Mouse (Mus musculus) left cerebral cortex, adult 8-10 months (tissue): ENCODE measurements at regions not wholly inside any gene's neighbourhood (a gene's known extent, or its start where the extent isn't known, plus 50 kb on each side); places are given as distances from the start of the nearest gene placed in this dataset.
"Not testable (repeated sequence)": the region's sequence is repeated elsewhere in the genome, so short reads cannot be mapped to it uniquely, and the experiment has no call there.

Experiments
- DNase-seq, 2 experiments: peaks; one replicate each; pipeline ENCODE4 v3.0.0; 2022; ENCODE audit warnings: low spot score in 2 of 2

DNA sequence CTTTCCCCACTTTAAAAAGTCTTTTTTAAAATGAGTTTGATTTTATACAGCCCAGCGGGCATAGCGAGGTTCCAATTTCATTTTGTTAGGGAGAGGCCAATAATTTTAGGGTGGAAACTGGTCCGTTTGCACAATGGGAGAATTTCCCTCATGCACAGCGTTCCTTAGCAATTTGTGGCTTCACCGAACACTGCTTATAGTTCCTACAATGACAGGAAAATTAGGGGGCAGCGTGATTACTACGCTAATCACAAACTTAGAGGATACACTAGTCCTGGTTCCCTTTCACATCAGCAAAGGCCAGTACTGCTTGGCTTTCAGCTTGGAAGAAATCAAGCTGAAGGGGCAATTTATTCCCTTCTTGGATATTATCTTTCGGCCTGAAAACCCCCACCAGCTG, 745.1 kb upstream of the Gm19410 start:
- DNase-seq: no peak

DNA sequence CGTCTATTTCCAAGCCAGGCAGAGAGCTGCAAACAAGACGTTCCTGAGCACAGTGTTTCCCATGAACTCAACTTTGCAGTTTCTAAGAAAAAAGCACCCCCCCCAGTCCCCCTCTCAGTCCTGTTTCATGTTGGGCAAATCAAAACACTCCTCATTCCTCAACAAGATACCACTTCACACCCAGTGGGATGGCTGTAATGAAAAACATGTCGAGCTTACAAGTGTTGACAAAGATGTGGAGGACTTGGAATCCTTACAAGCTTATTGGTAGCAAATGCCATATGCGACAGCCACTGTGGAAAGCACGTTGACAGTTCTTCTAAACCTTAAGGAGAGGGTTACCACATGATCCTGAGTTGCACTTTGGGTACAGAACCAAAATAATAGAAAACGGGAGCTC, 742.9 kb upstream of the Gm19410 start:
- DNase-seq: no peak

DNA sequence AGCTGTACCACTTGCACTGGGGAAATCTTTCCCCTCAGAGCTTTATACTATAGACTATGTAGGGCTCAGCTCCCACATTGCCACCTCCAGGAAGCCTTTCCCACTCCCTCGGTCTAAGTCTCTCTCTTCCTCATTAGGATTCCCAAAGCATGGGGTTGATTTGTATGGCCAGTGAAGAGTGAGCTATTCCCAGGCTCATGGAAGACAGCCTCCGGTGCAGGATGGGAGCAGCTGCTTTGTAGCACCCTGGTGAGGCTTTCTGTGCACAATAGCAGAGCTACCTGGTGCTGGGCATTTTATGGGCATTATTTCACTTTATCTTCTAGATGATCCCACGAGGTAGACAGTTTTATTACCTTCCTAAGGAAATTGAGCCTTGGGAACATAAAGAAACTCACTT, 717.8 kb upstream of the Gm19410 start:
- no peak for DNase-seq

DNA sequence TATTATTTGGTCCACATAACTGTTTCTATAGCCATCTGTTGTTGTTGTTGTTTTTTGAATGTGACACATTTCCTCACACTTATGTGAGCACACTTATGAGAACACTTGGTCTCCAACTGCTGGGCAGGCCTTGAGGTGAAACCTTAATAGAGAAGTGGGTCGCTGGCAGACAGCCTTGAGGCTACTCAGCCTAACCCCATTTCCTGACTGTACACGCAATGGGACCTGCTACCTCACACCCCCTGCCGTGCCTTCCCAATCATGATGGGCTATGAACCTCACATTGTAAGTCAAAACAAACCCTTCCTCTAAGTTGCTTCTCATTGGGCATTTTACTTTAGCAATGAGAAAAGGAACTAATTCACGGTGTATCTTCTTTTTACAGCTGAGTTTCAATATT, 712.1 kb upstream of the Gm19410 start:
- no peak for DNase-seq

DNA sequence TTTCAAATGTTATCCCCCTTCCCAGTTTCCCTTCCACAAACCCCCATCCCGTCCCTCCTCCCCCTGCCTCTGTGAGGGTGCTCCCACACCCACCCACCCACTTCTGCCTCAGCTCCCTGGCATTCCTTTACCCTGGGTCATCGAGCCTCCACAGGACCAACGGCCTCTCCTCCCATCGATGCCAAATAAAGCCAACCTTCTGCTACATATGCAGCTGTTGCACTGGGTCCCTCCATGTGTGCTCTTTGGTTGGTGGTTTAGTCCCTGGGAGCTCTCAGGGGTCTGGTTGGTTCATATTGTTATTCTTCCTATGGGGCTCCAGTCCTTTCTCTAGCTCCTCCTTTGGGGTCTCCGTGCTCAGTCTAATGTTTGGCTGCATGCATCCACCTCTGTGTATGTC, 704.5 kb upstream of the Gm19410 start:
- DNase-seq: no peak

DNA sequence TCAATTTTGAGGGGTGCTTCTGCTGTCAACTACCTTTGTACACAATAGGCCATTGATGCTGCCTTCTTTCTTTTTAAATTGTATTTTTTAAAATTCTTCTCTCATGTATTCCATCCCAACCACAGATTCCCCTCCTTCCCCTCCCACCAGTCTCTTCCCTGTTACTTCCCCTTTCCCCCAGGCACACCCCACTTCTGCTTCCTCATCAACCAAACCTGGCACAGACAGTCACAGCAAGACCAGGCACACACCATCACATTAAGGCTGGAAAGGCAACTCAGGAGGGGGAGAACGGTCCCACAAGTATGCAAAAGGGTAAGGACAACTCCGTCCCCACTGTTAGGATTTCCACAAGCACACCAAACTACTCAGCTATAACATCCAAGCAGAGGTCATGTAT, 697.4 kb upstream of the Gm19410 start:
- no peak for DNase-seq

DNA sequence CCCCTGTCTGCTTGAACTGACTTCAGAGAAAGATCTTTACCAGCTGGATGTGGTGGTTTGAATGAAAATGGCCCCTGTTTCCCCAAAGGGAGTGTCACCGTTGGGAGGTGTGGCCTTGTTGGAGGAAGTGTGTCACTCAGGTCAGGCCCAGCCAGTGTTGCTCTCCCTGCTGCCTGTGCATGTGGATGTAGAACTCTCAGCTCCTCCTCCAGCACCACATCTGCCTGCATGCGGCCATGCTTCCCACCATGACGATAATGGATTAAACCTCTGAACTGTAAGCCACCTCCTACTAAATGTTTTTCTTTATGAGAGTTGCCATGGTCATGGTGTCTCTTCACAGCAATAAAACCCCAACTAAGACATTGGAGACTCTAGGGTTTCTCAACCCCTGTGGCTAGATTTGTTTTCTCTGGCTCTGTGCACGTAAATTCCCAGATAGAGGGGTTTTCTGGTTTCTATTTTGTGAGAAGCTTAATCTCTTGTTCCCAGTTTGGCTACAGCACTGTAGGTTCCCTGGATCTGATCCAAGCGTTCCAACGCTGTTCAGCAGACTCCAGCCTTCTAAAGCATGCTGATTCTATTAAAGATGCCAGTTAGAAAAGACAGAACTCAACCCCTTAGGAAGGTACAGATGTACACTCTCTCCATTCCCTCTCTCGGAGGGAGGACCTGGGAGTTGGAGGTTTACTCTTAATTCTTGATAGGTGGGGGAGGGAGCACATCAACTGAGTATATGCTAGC, 695.2 kb upstream of the Gm19410 start:
- no peak for DNase-seq

DNA sequence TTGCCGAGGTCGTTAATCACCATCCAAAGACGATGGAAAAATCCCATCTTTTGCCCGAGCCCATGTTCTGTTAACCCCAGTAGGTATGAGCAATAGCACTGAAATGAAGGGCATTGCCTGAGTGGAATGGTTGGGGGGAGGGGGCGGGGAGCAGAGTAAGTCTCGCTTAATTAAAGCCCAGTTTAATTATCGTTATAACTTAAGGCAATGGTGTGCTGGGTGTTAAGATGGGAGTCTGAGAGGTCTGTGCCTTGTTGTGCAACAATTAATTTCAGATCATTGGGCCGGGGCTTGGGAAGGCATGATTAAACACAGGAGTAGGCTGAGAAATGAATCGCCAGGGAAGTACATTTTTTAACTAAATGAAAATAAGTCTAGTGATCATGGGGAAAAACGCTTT, 689.6 kb upstream of the Gm19410 start:
- DNase-seq: no peak

DNA sequence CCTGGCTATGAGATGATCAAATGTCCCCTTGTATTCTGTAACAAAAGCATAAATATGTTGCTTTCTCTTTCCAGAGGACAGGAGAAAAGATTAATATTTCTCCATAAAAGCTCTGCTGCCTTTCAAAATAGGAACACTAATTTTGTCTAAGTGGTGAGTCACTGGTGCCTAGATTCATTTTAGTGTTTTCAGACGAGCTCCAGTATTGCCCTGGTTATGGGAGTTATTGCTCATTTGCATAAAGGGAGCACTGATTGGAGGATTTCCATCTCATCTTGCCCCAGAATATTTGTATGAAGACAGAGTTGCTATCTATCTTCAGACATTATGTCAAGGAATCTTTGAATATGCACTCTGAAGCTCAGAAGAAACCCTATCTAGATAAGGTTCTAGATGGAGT, 682.4 kb upstream of the Gm19410 start:
- no peak for DNase-seq

DNA sequence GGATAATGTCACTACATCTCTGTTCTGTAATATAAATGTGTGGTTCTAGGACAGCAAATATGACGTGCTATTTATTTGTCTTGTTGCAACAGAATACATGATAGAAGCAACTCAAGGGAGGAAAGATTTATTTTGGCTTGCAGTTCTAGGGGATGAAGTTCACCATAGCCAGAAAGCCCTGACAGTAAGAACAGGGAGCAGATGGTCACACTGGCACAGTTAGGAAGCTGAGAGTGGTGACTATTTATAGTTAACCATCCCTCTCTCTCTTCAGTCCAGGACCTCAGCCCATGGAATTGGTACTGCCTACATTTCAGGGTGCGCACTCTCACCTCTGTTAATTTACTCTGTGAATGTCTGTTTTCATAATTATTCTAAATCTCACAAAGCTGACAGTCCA, 678.5 kb upstream of the Gm19410 start:
- no peak for DNase-seq

DNA sequence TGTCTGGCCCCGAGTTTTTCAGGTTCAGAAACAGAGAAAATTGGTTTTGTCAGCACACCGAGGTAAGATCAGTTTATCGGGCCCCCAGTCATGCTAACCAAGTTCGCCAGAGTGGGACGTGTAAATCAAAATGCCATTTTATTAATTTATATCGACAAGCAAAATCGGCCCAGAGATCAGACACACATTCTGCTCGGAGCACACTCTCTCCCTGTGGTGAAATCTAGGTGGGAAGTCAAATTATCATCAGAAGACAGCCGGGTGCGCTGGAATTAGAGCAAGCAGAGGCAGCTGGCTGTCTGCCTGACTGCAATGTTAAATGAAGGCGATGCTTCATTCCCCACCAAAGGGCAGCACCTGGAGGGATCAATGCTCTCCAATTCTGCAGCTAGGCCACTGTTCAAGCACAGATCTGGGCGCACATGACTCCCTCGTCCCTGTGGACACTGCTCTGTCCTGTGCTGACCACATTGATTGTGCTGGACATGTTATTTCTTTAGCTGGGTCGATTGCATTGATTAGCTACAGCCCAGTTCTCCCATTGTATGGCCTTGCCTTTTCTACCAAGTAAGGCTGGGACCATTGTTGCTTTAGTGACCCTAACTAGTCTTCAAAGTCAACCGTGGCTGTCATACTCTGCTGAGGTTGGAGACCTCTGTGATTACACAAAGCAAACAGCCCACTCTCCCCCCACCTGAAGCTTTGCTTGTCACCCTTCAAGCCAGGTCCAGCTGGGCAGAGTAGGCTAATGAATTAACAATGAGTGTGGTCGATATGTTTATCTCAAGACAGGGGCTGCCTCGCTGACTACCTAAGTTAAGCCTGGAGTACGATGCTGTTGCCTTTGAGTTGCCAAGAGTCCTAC, 677.0 kb upstream of the Gm19410 start:
- no peak for DNase-seq

DNA sequence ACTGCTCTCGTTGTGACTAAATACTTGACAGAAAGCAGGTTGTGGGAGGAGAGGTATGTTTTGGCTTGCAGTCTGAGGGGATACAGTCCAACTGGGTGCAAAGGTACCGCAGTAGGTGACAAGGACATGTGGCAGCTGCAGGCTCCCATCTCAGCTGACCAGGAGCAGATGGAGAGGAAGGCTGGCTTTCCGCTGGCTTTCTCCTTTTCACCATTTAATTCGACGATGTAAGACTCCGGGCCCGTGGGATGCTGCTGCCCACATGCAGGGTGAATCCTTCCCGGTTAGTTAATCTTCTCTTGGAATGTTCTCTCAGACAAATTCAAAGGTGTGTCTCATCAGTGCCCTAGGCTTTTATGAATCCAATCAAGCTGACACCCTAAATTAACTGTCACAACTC, 676.1 kb upstream of the Gm19410 start:
- no peak for DNase-seq

DNA sequence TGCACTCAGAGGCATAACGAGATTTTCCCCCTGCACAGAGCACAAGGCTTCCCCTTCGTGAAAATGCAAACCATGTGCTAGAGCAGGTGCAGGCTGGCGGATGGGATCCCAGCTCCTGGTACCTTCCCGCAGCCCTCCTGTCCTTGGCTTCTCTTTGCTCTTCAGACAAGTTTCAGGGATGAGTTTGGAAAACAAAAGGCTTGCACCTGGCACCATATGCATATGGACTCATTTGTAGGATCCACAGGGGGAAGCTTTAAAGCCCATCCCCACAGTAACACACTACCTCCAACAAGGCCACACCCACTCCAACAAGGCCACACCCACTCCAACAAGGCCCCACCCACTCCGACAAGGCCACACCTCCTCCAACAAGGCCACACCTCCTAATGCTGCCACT, 663.9 kb upstream of the Gm19410 start:
- DNase-seq: no peak

DNA sequence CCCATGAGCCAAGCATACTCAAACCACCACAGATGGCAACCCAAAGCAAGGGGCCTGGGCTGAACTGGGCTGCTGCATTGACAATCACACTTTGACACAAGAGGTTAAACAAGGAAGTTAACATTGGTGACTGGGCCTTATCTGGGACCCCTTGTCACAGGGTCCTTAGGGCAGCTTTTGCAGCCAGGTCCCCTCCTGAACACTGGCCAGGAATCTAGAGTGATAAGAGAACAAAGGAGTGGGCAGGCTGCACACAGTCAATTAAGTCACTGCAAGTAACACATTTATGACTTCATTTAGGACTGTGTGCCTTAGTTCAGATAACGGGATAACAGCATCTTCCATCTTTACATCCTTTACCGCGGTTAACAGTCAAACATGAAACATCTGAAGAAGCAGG, 663.5 kb upstream of the Gm19410 start:
- not testable (repeated sequence) for DNase-seq

DNA sequence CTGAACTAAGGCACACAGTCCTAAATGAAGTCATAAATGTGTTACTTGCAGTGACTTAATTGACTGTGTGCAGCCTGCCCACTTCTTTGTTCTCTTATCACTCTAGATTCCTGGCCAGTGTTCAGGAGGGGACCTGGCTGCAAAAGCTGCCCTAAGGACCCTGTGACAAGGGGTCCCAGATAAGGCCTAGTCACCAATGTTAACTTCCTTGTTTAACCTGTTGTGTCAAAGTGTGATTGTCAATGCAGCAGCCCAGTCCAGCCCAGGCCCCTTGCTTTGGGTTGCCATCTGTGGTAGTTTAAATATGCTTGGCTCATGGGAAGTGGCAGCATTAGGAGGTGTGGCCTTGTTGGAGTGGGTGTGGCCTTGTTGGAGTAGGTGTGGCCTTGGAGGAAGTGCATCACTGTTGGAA, 661.1 kb upstream of the Gm19410 start:
- not testable (repeated sequence) for DNase-seq

DNA sequence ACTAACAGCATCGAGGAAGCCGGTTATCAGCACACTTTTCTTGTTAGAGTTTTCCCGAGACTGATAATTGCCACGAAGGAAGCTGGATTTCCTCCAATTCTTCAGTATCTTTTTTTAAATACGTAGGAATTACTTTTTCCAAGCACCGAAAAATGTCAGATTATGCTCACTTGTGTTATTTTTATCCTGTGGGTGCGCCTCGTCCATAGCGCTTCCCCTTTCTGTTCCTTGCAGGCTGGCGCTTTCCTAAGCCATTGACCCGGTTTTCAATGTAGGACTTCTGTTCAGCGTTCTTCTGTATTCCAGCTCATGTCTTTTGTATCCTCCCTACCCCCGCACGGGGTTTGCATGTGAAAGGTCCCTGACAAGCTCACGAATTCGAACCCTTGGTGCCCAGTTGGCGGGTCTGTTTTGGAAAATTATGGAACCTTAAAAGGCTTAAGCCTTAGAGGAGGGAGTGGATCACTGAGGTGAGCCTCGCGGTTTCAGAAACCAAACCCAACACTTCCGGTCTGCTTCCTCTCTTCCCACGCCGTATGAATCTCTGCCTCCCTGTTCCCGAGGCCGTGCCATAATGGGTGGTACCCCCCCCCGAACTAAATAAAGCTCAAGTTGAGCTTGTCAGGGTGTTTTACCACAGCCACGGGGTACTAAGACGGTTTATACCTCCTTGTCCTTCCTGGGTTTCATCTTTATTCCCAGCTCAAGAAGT, 655.9 kb upstream of the Gm19410 start:
- DNase-seq: no peak

DNA sequence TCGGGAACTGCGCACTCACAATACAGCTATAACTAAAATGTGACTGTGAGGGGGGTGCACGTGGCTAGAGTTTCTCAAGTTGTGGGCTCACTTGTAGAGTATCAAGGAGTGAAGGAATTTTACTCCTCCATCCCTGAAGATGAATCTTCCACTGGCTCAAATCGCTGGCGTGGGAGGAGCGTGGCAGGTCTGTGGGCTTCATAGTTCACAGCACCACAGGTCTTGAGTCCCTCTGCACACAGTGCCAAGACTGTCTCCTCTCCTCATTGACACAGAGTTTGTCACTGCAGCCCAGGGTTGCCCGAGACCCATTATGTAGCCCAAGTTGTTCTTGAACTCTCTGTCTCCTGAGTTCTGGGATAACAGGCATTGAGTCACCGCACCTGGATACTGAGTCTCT, 655.3 kb upstream of the Gm19410 start:
- no peak for DNase-seq

DNA sequence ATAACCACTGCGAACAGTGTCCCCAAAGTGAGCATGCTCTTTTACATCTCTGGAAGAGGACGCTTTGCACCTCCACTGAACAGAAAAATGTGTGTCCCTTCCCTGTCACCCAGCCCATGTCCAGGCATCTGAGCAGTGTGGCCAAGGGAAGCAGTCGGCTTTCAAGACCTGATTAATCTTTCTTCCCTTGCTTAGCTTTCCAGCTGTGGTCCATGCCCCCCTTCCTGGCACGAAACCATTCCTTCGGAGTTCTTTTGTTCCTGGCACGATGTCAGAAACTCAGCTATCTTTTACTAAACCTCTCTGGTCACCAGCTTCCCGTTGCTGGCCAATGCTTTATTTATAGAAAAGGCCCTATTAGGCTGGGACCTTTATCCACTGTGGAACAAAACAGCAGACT, 654.5 kb upstream of the Gm19410 start:
- no peak for DNase-seq

DNA sequence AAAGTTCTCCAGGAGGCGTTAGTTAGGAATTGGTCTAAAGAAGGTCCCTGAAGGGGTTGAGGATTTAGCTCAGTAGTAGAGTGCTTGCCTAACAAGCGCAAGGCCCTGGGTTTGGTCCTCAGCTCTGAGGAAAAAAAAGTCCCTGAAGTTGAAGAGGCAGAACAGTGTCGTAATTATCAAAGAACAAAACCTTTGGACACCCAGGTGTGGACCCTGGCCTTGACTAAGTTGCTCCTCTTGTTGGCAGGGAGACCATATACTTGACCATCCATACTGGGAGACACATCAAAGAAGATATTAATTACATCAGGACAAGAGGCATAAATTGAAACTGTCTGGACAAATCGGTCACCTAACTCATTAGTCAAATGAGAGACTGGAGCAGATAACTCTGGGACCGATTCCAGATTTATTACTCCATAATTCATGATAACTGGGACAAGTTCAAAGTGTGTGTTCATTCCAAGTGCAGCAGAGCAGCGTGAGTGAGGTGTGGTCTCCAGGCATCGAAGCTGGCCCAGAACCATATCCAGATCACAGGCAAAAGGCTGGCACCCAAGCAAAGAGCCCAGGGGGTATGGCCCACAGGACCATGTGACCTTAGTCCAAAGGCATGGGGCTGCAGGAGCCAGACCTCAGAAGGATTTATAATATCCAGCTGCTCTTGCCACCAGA, 652.9 kb upstream of the Gm19410 start:
- no peak for DNase-seq

DNA sequence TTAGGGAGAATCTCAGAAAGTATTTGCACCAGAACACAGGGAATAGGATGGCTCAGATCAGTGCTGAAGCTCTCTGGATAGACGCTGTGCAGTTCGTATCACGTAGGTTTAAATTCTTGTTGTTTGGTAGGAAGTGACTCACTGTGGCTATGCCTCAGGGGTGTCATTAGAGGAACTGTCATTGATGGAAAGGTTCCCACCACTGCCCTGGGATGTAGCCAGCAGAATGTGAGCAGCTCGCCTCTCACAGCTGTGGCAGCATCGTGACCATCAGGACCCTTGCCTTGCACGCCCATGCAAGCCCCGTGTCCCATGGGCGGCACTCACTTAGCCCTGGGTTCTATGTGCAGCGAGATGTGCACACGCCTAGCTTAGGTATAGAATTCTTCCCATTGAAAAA, 651.6 kb upstream of the Gm19410 start:
- no peak for DNase-seq

DNA sequence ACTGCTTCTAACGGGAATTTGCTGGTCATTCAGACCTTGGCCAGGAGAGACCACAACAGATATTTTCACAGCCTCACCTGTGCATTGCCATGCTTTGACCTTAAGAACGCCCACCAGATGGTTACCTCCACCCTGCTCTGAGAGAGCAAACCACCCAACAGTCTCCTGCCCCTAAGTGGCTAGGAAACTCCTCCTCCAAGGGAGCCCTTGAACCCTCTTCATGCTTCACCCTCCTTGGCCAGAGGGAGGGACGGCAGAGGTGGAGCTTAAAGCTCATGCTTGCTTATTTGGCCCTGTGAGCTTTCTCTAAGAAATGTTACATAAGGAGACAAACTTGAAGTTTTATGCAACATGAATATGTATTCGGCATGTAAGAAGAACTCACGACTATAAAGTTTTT, 645.0 kb upstream of the Gm19410 start:
- no peak for DNase-seq

DNA sequence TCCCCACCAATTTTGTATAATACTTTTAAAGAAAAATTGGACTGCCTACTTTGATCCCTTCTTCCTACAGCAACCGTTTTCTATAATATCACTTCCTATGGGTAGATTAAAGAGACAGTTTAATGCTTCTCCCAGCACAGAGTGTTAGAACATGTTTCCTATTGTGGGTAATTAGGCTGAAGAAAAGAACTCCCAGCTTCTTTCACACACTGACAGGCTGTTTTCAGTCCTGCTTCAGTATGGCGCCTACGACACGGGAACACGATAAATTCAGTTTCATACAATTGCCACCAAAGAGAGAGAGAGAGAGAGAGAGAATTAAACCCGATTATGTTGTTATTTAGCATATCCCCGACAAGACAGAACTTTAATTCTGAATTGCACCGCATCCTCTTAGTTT, 644.5 kb upstream of the Gm19410 start:
- DNase-seq: no peak
